Mouse (Mus musculus) liver, embryonic 18 days (tissue): ENCODE data around the gene Olfr1082. TPM values are rescaled to one million over a fixed set of nuclear protein-coding genes. Genes with fewer than 3 reads are reported as not detected.

Experiments used
- polyA plus RNA-seq: library from polyadenylated mRNA; depleted of rRNA; stranded (reverse); fragments of >200 nt; gene quantifications from 2 replicates; pipeline ENCODE4 v1.2.3, GENCODE M21; 2012; rRNA removed

Olfr1082 gene
- polyA plus RNA-seq, result not detected in 2 replicates

GRCm38 (mm10) chr2:86598866-86599265, at the start of gene Olfr1082:
TSS of gene Olfr1082 (minus strand) at chr2:86598966.

DNA sequence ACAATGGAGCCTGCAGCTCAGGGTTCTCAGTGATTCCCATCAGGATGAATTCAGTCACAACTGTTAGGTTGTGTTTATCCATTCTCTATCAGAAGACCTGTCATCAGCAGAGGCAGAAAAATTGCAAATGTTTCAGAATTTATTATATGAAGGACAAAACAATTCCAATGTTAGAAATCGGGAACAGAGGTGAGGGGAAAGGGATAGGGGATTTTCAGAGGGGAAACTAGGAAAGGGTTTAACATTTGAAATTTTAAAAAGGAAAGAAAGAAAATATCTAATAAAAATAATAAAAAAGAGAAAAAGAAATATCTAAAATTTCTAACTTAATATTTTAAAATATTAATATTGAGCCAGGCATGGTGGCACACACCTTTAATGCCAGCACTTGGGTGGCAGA, 40.9 kb upstream of the Olfr1082 start, which contains the start of gene Olfr1084:
Gene Olfr1084, minus strand, starts transcription at position 101 of the 400 bp plus-strand sequence.

DNA sequence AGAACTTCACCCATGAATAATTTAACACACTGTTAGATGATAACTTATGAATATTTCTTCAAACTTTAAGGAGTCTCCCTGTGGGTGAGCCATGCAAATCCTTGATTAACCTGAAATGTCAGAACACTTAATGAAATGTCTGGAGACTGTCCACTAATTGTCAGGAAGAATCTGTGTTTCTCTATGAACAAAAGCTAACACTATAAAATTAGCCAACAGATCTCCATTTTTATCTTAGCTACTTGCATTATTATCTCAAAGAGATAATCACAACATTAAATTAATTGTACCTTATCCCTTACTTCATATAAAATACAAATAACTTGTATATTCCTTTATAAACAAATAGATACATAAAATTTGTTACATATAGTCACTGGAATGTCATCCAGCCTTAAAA, 40.6 kb downstream of the Olfr1082 start, which contains the start of gene Olfr1080:
Gene Olfr1080, minus strand, starts transcription at position 101 of the 400 bp plus-strand sequence.

Other genes starting within 250 kb of the Olfr1082 start
- gene Olfr1055, start 248.7 kb downstream of the Olfr1082 start, polyA plus RNA-seq, result not detected in 2 replicates
- gene Olfr1056, start 236.5 kb downstream of the Olfr1082 start, polyA plus RNA-seq, result not detected in 2 replicates
- gene Olfr1057, start 220.6 kb downstream of the Olfr1082 start, polyA plus RNA-seq, result not detected in 2 replicates
- not detected in 2 replicates for gene Olfr1058, start 210.4 kb downstream of the Olfr1082 start, polyA plus RNA-seq
- gene Olfr1061, start 184.9 kb downstream of the Olfr1082 start, polyA plus RNA-seq, result not detected in 2 replicates
- gene Olfr1062, start 172.2 kb downstream of the Olfr1082 start, polyA plus RNA-seq, result not detected in 2 replicates
- gene Olfr1065, start 148.4 kb downstream of the Olfr1082 start, polyA plus RNA-seq, result not detected in 2 replicates
- not detected in 2 replicates for gene Olfr1066, start 142.7 kb downstream of the Olfr1082 start, polyA plus RNA-seq
- not detected in 2 replicates for gene Olfr228, start 111.6 kb downstream of the Olfr1082 start, polyA plus RNA-seq
- not detected in 2 replicates for gene Olfr1076, start 90.5 kb downstream of the Olfr1082 start, polyA plus RNA-seq
- not detected in 2 replicates for gene Olfr1079, start 56.5 kb downstream of the Olfr1082 start, polyA plus RNA-seq
- not detected in 2 replicates for gene Olfr1080, start 40.7 kb downstream of the Olfr1082 start, polyA plus RNA-seq
- gene Olfr1084, start 40.8 kb upstream of the Olfr1082 start, polyA plus RNA-seq, result not detected in 2 replicates
- gene Olfr1085, start 63.1 kb upstream of the Olfr1082 start, polyA plus RNA-seq, result not detected in 2 replicates
- gene Olfr1086, start 81.1 kb upstream of the Olfr1082 start, polyA plus RNA-seq, result not detected in 2 replicates
- not detected in 2 replicates for gene Olfr1087, start 99.4 kb upstream of the Olfr1082 start, polyA plus RNA-seq
- gene Olfr1089, start 134.7 kb upstream of the Olfr1082 start, polyA plus RNA-seq, result not detected in 2 replicates
- gene Olfr1090, start 160.0 kb upstream of the Olfr1082 start, polyA plus RNA-seq, result not detected in 2 replicates
- gene Olfr1093, start 183.5 kb upstream of the Olfr1082 start, polyA plus RNA-seq, result not detected in 2 replicates
- gene Olfr141, start 211.1 kb upstream of the Olfr1082 start, polyA plus RNA-seq, result not detected in 2 replicates
- gene Olfr1094, start 225.7 kb upstream of the Olfr1082 start, polyA plus RNA-seq, result not detected in 2 replicates